In the genomic region with DNA sequence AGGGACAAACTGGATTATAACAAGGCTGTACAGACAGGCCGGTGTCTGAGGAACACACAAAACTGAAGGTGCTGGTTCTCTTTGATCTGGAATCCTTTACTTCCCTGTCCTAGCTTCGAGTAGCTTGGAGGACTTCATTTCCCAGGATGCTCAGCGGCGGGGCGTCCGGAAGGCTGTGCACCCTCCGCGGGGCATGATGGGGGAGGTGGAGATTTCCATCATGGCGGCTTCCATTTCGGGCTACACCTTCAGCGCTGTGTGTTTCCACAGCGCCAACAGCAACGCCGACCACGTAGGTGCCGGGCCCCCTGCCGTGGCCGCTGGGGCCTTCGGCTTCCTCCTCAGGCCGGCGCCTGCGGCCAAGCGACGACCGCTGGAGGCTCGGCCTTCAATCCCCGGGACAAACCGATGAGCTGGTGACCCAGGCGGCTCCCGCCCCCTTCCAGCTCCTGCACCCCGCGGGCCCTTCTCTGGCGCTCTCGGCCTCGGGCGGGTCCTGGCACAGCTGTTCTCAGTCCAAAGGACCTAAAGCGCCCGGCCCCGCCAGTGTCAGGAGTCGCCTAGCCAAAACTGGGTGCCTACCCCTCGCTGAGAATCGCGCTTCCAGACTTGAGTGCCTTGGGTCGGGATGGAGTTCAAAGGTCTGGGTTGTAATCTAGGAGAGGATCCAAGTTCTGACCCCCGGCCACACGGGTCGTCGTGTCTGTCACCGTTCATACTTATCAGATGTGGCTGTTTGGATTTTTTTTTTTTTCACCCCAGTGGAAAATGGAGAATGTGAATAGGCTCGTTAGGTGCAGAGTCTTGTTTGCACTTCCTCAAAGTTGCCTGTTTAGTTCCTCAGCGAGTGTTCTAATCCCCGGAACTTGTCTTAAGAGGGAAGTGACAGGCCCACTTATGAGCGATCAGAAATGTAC, we compare ENCODE assay signal across 8 mouse cellular contexts. TPM values are rescaled to one million over a fixed set of nuclear protein-coding genes. Genes with fewer than 3 reads are reported as not detected.
DNase-seq lines count a peak whose midpoint lies in the region; ATAC-seq and TF ChIP-seq lines count a peak whose summit lies in the region.

A gene (plus strand): TSS at position 184 of the 917 bp plus-strand sequence.

- TF ChIP-seq POLR2A in CH12.LX (IDR thresholded peaks at IDR 0.05; ENCODE audit: low read depth, low read length), result peak; percentile 84

- WGBS in forebrain, embryonic 11.5 days, result under 1% methylated on average over 53 of the region's 53 CpGs
- under 1% methylated on average over 53 of the region's 53 CpGs for WGBS in heart, embryonic 16.5 days
- WGBS in liver, embryonic 15.5 days (ENCODE audit: insufficient replicate concordance), result under 1% methylated on average over 53 of the region's 53 CpGs
- 1% methylated on average over 53 of the region's 53 CpGs for WGBS in neural tube, embryonic 12.5 days

- peak within 1 kb of the TSS; percentile 47 to 89 (median 87) for H3K4me3 ChIP-seq in CH12.LX (replicated peaks in 1 of 3; ENCODE audit: low read depth in 2 of 3, low read length in 2 of 3, poor library complexity in 1 of 3)
- peak within 1 kb of the TSS; percentile 98 for H3K4me3 ChIP-seq in forebrain, embryonic 11.5 days (ENCODE audit: low read depth, low read length)
- peak within 1 kb of the TSS; percentile 83 for H3K4me3 ChIP-seq in heart, embryonic 16.5 days (ENCODE audit: low read length)
- peak within 1 kb of the TSS; percentile 87 for H3K4me3 ChIP-seq in liver, embryonic 15.5 days (replicated peaks)
- H3K4me3 ChIP-seq in neural tube, embryonic 12.5 days, result peak within 1 kb of the TSS; percentile 89

- ATAC-seq in forebrain, embryonic 11.5 days (replicated peaks; ENCODE audit: low FRiP score), result peak; percentile 95
- ATAC-seq in heart, embryonic 16.5 days (replicated peaks; ENCODE audit: extremely low read depth, insufficient read depth, low FRiP score), result peak; percentile 92
- ATAC-seq in liver, embryonic 15.5 days (ENCODE audit: insufficient read depth), result peak; percentile 96
- peak; percentile 87 for ATAC-seq in neural tube, embryonic 12.5 days (ENCODE audit: low FRiP score, low read depth)

- dilution Hi-C loops in CH12.LX (cut with MboI; ENCODE audit: extremely low pct_ligation_motif_present, extremely low pct_unique_long_range_greater_than_20kb, low sequenced_read_pairs), result no loop called here

- H3K27me3 ChIP-seq in CH12.LX (replicated peaks), result no peaks in the 10 kb centered on the region
- no peaks in the 10 kb centered on the region for H3K27me3 ChIP-seq in forebrain, embryonic 11.5 days (ENCODE audit: control insufficient read depth, insufficient read depth, low read length)
- H3K27me3 ChIP-seq in heart, embryonic 16.5 days (ENCODE audit: control insufficient read depth, insufficient read depth, low read length), result no peaks in the 10 kb centered on the region
- H3K27me3 ChIP-seq in liver, embryonic 15.5 days, result no peaks in the 10 kb centered on the region
- H3K27me3 ChIP-seq in neural tube, embryonic 12.5 days (replicated peaks), result no peaks in the 10 kb centered on the region

- in situ Hi-C loops in CH12.LX (cut with MboI; ENCODE audit: low pct_ligation_motif_present, low pct_unique_long_range_greater_than_20kb, low sequenced_read_pairs), result no loop called here

- TF ChIP-seq EP300 in CH12.LX (IDR thresholded peaks at IDR 0.05; ENCODE audit: low read length), result no peak

- H3K27ac ChIP-seq in CH12.LX (ENCODE audit: insufficient read depth, low read depth), result peak within 1 kb of the TSS; percentile 63
- peak within 1 kb of the TSS; percentile 27; the same call in 1 of the 2 replicates for H3K27ac ChIP-seq in forebrain, embryonic 11.5 days (ENCODE audit: low read depth, low read length)
- peak within 1 kb of the TSS; percentile 87 for H3K27ac ChIP-seq in heart, embryonic 16.5 days (ENCODE audit: low read length)
- H3K27ac ChIP-seq in liver, embryonic 15.5 days (replicated peaks), result peak within 1 kb of the TSS; percentile 89
- H3K27ac ChIP-seq in neural tube, embryonic 12.5 days, result no peak within 1 kb of the TSS

- H3K9ac ChIP-seq in CH12.LX (ENCODE audit: insufficient read depth, low read depth), result peak within 1 kb of the TSS; percentile 83
- peak within 1 kb of the TSS; percentile 87 for H3K9ac ChIP-seq in forebrain, embryonic 11.5 days (ENCODE audit: low read length)
- peak within 1 kb of the TSS; percentile 87 for H3K9ac ChIP-seq in heart, embryonic 16.5 days (ENCODE audit: low read length)
- peak within 1 kb of the TSS; percentile 87 for H3K9ac ChIP-seq in liver, embryonic 15.5 days
- peak within 1 kb of the TSS; percentile 78 for H3K9ac ChIP-seq in neural tube, embryonic 12.5 days

- no peaks in the 10 kb centered on the region for H3K9me3 ChIP-seq in CH12.LX (replicated peaks; ENCODE audit: low read length)
- no peaks in the 10 kb centered on the region for H3K9me3 ChIP-seq in forebrain, embryonic 11.5 days (ENCODE audit: control insufficient read depth, low read length)
- H3K9me3 ChIP-seq in heart, embryonic 16.5 days (replicated peaks; ENCODE audit: control insufficient read depth, low read length), result no peaks in the 10 kb centered on the region
- no peaks in the 10 kb centered on the region for H3K9me3 ChIP-seq in liver, embryonic 15.5 days (replicated peaks)
- no peaks in the 10 kb centered on the region for H3K9me3 ChIP-seq in neural tube, embryonic 12.5 days

- peaks cover 33% of the 10 kb centered on the region for H3K79me2 ChIP-seq in CH12.LX (replicated peaks; ENCODE audit: control insufficient read depth, extremely low read depth, insufficient read depth, poor library complexity, severe bottlenecking)

- H3K36me3 ChIP-seq in CH12.LX (replicated peaks in 1 of 2; ENCODE audit: control insufficient read depth in 1 of 2, insufficient read depth in 1 of 2, low read length in 1 of 2), result peaks cover 0 to 14% of the 10 kb centered on the region in 2 experiments
- H3K36me3 ChIP-seq in forebrain, embryonic 11.5 days (ENCODE audit: control insufficient read depth, insufficient read depth, low read length), result no peaks in the 10 kb centered on the region
- no peaks in the 10 kb centered on the region for H3K36me3 ChIP-seq in heart, embryonic 16.5 days (ENCODE audit: control insufficient read depth, insufficient read depth)
- no peaks in the 10 kb centered on the region for H3K36me3 ChIP-seq in liver, embryonic 15.5 days (replicated peaks)
- no peaks in the 10 kb centered on the region for H3K36me3 ChIP-seq in neural tube, embryonic 12.5 days

- peak within 1 kb of the TSS; percentile 89 for H3K4me2 ChIP-seq in CH12.LX (ENCODE audit: insufficient read depth, low read depth, poor library complexity, severe bottlenecking)
- peak within 1 kb of the TSS; percentile 78 for H3K4me2 ChIP-seq in forebrain, embryonic 11.5 days (ENCODE audit: low read depth, low read length, severe bottlenecking)
- H3K4me2 ChIP-seq in heart, embryonic 16.5 days (ENCODE audit: low read depth, low read length), result peak within 1 kb of the TSS; percentile 83
- H3K4me2 ChIP-seq in liver, embryonic 15.5 days, result peak within 1 kb of the TSS; percentile 83
- peak within 1 kb of the TSS; percentile 70 for H3K4me2 ChIP-seq in neural tube, embryonic 12.5 days (replicated peaks)

- peaks cover 2 to 26% of the 10 kb centered on the region in 2 experiments; a peak in 3 of 4 replicates for H3K4me1 ChIP-seq in CH12.LX (ENCODE audit: control insufficient read depth in 1 of 2, insufficient read depth in 2 of 2)
- H3K4me1 ChIP-seq in forebrain, embryonic 11.5 days (replicated peaks; ENCODE audit: control insufficient read depth, insufficient read depth, low read length), result peaks cover 3% of the 10 kb centered on the region; the same call in 1 of the 2 replicates
- peaks cover 11% of the 10 kb centered on the region for H3K4me1 ChIP-seq in heart, embryonic 16.5 days (ENCODE audit: control insufficient read depth, insufficient read depth, low read length)
- peaks cover 35% of the 10 kb centered on the region for H3K4me1 ChIP-seq in liver, embryonic 15.5 days (replicated peaks)
- H3K4me1 ChIP-seq in neural tube, embryonic 12.5 days, result peaks cover 9% of the 10 kb centered on the region

- TF ChIP-seq CTCF in CH12.LX (conservative IDR thresholded peaks at IDR 0.05 in 1 of 2, IDR thresholded peaks at IDR 0.05 in 1 of 2; ENCODE audit: low read depth in 2 of 2, low read length in 2 of 2), result no peak

- peak; percentile 91 for DNase-seq in CH12.LX (ENCODE audit: extremely low read depth)
- peak; percentile 92 for DNase-seq in c-Kit-positive CD71-positive TER-119-negative erythroid progenitor cells, embryonic 14.5 days (ENCODE audit: low read depth)
- peak; percentile 92 for DNase-seq in forebrain, embryonic 11.5 days (ENCODE audit: low spot score)
- DNase-seq in kidney, postnatal 36 days, result peak; percentile 93 to 97
- DNase-seq in telencephalon, adult 2 months (ENCODE audit: low read depth, low spot score), result peak; percentile 89

- TF ChIP-seq RAD21 in CH12.LX (IDR thresholded peaks at IDR 0.05; ENCODE audit: low read depth, low read length), result no peak

TF ChIP-seq in CH12.LX, 34 proteins besides CTCF, POLR2A, EP300 and RAD21 (continues in another document):
- TF ChIP-seq ELF1 (IDR thresholded peaks at IDR 0.05; ENCODE audit: low read depth, low read length) (peak; percentile 94), KAT2A (IDR thresholded peaks at IDR 0.05; ENCODE audit: insufficient replicate concordance, low read length) (peak; percentile 96; the same call in 1 of the 2 replicates), RCOR1 (conservative IDR thresholded peaks at IDR 0.05; ENCODE audit: low read depth, low read length) (no peak), NELFE (IDR thresholded peaks at IDR 0.05; ENCODE audit: low read depth, low read length) (peak; percentile 70; the same call in 1 of the 2 replicates), UBTF (IDR thresholded peaks at IDR 0.05; ENCODE audit: low read depth, low read length) (no peak; the same call in 1 of the 2 replicates), PAX5 (IDR thresholded peaks at IDR 0.05; ENCODE audit: low read length) (no peak), BHLHE40 (IDR thresholded peaks at IDR 0.05; ENCODE audit: low read depth, low read length) (no peak), IRF4 (IDR thresholded peaks at IDR 0.05; ENCODE audit: low read depth, low read length) (peak; percentile 19; the same call in 1 of the 2 replicates), MEF2A (IDR thresholded peaks at IDR 0.05; ENCODE audit: borderline replicate concordance, low read depth, low read length) (peak; percentile 68; the same call in 1 of the 2 replicates), MAFK (IDR thresholded peaks at IDR 0.05; ENCODE audit: insufficient replicate concordance, low read length) (no peak), TBP (conservative IDR thresholded peaks at IDR 0.05; ENCODE audit: low read depth, low read length) (peak; percentile 76; the same call in 1 of the 2 replicates)

RNA-seq across cellular contexts. Expression of the gene that starts here (rescaled TPM):
- total RNA-seq in CH12.LX (2012; rRNA removed) (20.5 and 21.3 TPM in 2 replicates), CH12.LX (2014; rRNA removed) (26.7 and 28.4 TPM in 2 replicates)
- 20.1 and 20.3 TPM in 2 replicates for polyA plus RNA-seq in CH12.LX (2012; ENCODE audit: insufficient read length, low read depth)
- polyA plus RNA-seq in forebrain, embryonic 11.5 days (2014; fragmentation: Nextera tagmentation; extraction: Ambion mirVana), result 34.9 and 40.6 TPM in 2 replicates
- polyA plus RNA-seq in heart, embryonic 16.5 days (2015; fragmentation: Nextera tagmentation; extraction: Ambion mirVana), result 26.0 and 30.0 TPM in 2 replicates
- polyA plus RNA-seq in liver, embryonic 15.5 days (2015; fragmentation: Nextera tagmentation; extraction: Ambion mirVana), result 11.9 and 13.9 TPM in 2 replicates
- polyA plus RNA-seq in neural tube, embryonic 12.5 days (2016; fragmentation: Nextera tagmentation; extraction: Ambion mirVana), result 36.5 and 41.1 TPM in 2 replicates
